Mouse (Mus musculus): ENCODE measurements around the gene Vezf1.

DNA sequence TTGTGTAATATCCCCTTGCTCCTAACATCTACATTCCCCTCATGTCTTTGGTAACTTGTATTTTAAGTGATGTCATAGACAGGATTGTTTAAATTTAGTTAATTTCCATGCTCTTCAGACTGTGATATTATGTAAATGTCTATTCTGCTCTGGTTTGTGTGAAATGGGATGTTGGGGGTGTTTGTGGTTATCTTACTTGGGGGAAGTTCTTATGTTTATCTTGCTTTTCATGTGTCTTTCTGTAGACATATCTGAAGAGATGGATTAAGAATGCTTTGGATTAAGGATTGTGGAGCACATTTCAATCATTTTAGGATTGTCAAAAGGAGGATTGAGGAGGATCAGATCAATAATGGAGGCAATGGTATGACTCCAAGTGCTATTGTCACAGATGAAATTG is 18.3 kb upstream of the Vezf1 start:
- TF ChIP-seq CTCF (IDR thresholded peaks at IDR 0.05; ENCODE audit: borderline replicate concordance, extremely low read depth, insufficient read depth, insufficient read length) (no peak), POLR2A (IDR thresholded peaks at IDR 0.05; ENCODE audit: borderline replicate concordance, extremely low read depth, insufficient read depth, insufficient read length, poor library complexity, severe bottlenecking) (no peak)
